In the genomic region with DNA sequence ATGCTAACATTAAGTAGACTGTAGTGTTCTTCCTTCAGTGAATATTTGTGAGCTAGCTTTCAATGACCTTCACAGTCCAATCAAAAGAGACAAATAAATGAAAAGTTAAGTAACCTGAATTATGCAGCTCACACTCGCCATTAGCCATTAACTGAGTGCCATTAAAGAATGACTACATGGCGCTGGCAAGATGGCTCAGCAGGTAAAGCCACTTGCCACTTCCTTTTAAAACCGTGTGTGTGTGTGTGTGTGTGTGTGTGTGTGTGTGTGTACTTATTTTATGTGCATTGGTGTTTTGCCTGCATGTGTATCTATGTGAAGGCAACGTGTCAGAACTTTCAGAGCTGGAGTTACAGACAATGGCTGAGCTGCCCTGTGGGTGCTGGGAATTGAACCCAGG, we compare ENCODE assay signal across 27 mouse cellular contexts. TPM values are rescaled to one million over a fixed set of nuclear protein-coding genes. Genes with fewer than 3 reads are reported as not detected.
DNase-seq lines count a peak whose midpoint lies in the region; ATAC-seq and TF ChIP-seq lines count a peak whose summit lies in the region.
"Had no signal": no experiment of that assay in that cellular context is flagged by ENCODE, and none has a peak within 500 bp of the region (broad histone marks: within the 10 kb centered on the region; RNA-seq: fewer than 3 reads in every experiment).

No protein-coding gene starts in this region.

- no peaks in the 10 kb centered on the region for H3K27me3 ChIP-seq in intestine, postnatal 0 days (replicated peaks; ENCODE audit: control insufficient read depth, insufficient read depth, low read length)
- H3K27me3 ChIP-seq in intestine, embryonic 15.5 days (replicated peaks) = no peaks in the 10 kb centered on the region
- peaks cover 16% of the 10 kb centered on the region for H3K27me3 ChIP-seq in kidney, embryonic 16.5 days (ENCODE audit: insufficient read depth, low read length)
- H3K27me3 ChIP-seq: CH12.LX had no signal

- no peak overlapping the region for H3K4me2 ChIP-seq in intestine, postnatal 0 days (replicated peaks; ENCODE audit: low read depth)
- H3K4me2 ChIP-seq in intestine, embryonic 15.5 days (replicated peaks) = no peak overlapping the region
- no peak overlapping the region for H3K4me2 ChIP-seq in kidney, embryonic 16.5 days (replicated peaks; ENCODE audit: low read depth, low read length)
- H3K4me2 ChIP-seq: embryonic facial prominence, embryonic 13.5 days; forebrain, embryonic 13.5 days; heart, embryonic 11.5 days; hindbrain, embryonic 12.5 days; hindbrain, embryonic 15.5 days had no signal

- 0 out of 2 replicates have a peak, but pooled peaks cover 4% of the 10 kb centered on the region for H3K4me1 ChIP-seq in intestine, postnatal 0 days (replicated peaks; ENCODE audit: control insufficient read depth, insufficient read depth, low read length)
- peaks cover 6% of the 10 kb centered on the region for H3K4me1 ChIP-seq in intestine, embryonic 15.5 days (replicated peaks)
- peaks cover 11% of the 10 kb centered on the region for H3K4me1 ChIP-seq in kidney, embryonic 16.5 days (ENCODE audit: insufficient read depth, low read length)

- H3K4me3 ChIP-seq in intestine, postnatal 0 days (ENCODE audit: low read depth, low read length) = no peak overlapping the region
- H3K4me3 ChIP-seq in intestine, embryonic 15.5 days (replicated peaks) = no peak overlapping the region
- no peak overlapping the region for H3K4me3 ChIP-seq in kidney, embryonic 16.5 days (ENCODE audit: low read length)
- H3K4me3 ChIP-seq: embryonic facial prominence, embryonic 10.5 days; embryonic facial prominence, embryonic 13.5 days; erythroblast, embryonic 14.5 days; forebrain, embryonic 13.5 days; gastrocnemius, adult 2 months; hindbrain, embryonic 12.5 days; hindbrain, embryonic 15.5 days had no signal

- DNase-seq in kidney, adult 8-10 months = peak; percentile 37 to 74
- DNase-seq in kidney, postnatal 14 days = peak; percentile 54
- no peak for DNase-seq in right cerebral cortex, postnatal 25 days
- DNase-seq in embryo, embryonic 9.5 days (ENCODE audit: extremely low spot score) = no peak
- DNase-seq: adrenal gland, postnatal 10 days; adrenal gland, postnatal 36 days; B cell, adult 2 months; cerebellum, adult 18-20 months; cerebellum, adult 9-10 months; cerebellum, postnatal 14 days; forebrain, postnatal 0 days; gastrocnemius, adult 2 months; gastrocnemius, postnatal 14 days; heart, adult 11 months had no signal

- WGBS in intestine, postnatal 0 days = 52% methylated on average over 4 of the region's 4 CpGs
- 76% methylated on average over 4 of the region's 4 CpGs for WGBS in intestine, embryonic 15.5 days
- 70% methylated on average over 4 of the region's 4 CpGs for WGBS in kidney, embryonic 16.5 days

- H3K9me3 ChIP-seq in intestine, postnatal 0 days (ENCODE audit: control insufficient read depth) = no peaks in the 10 kb centered on the region
- H3K9me3 ChIP-seq in intestine, embryonic 15.5 days = no peaks in the 10 kb centered on the region
- no peaks in the 10 kb centered on the region for H3K9me3 ChIP-seq in kidney, embryonic 16.5 days (ENCODE audit: low read length)
- H3K9me3 ChIP-seq: embryonic facial prominence, embryonic 10.5 days; embryonic facial prominence, embryonic 13.5 days; forebrain, embryonic 13.5 days; G1E; hindbrain, embryonic 12.5 days; hindbrain, embryonic 15.5 days had no signal

- no peak for TF ChIP-seq CTCF in intestine, postnatal 0 days (IDR thresholded peaks at IDR 0.05; ENCODE audit: low read depth)

- peak overlapping the region; percentile 73; the same call in 1 of the 2 replicates for H3K27ac ChIP-seq in intestine, postnatal 0 days (ENCODE audit: low read depth, low read length)
- H3K27ac ChIP-seq in intestine, embryonic 15.5 days = no peak overlapping the region
- no peak overlapping the region for H3K27ac ChIP-seq in kidney, embryonic 16.5 days (ENCODE audit: low read length)
- H3K27ac ChIP-seq: embryonic facial prominence, embryonic 10.5 days; embryonic facial prominence, embryonic 13.5 days; forebrain, embryonic 13.5 days; gastrocnemius, adult 2 months; hindbrain, embryonic 12.5 days; hindbrain, embryonic 15.5 days had no signal

- no peak overlapping the region for H3K9ac ChIP-seq in intestine, postnatal 0 days (ENCODE audit: low read depth, low read length)
- H3K9ac ChIP-seq in intestine, embryonic 15.5 days = no peak overlapping the region
- no peak overlapping the region for H3K9ac ChIP-seq in kidney, embryonic 16.5 days (replicated peaks; ENCODE audit: low read length)
- H3K9ac ChIP-seq: embryonic facial prominence, embryonic 13.5 days; forebrain, embryonic 13.5 days; forebrain, postnatal 0 days; hindbrain, embryonic 12.5 days; hindbrain, embryonic 15.5 days had no signal

- no peak for ATAC-seq in intestine, postnatal 0 days
- no peak for ATAC-seq in intestine, embryonic 15.5 days
- no peak for ATAC-seq in kidney, embryonic 16.5 days (ENCODE audit: low FRiP score, low TSS enrichment)
- ATAC-seq: forebrain, embryonic 13.5 days; forebrain, postnatal 0 days; Patski had no signal

- H3K36me3 ChIP-seq in intestine, postnatal 0 days (ENCODE audit: control insufficient read depth, insufficient read depth) = no peaks in the 10 kb centered on the region
- no peaks in the 10 kb centered on the region for H3K36me3 ChIP-seq in intestine, embryonic 15.5 days
- H3K36me3 ChIP-seq in kidney, embryonic 16.5 days (ENCODE audit: insufficient read depth, low read length) = no peaks in the 10 kb centered on the region
- H3K36me3 ChIP-seq: embryonic facial prominence, embryonic 10.5 days; embryonic facial prominence, embryonic 13.5 days; G1E; hindbrain, embryonic 12.5 days; hindbrain, embryonic 15.5 days had no signal

RNA-seq across cellular contexts. Expression of a gene that starts 3.6 kb away (rescaled TPM):
- polyA plus RNA-seq in intestine, postnatal 0 days (2015; fragmentation: Nextera tagmentation; extraction: Ambion mirVana) = 25.3 and 29.1 TPM in 2 replicates
- polyA plus RNA-seq in intestine, embryonic 15.5 days (2015; fragmentation: Nextera tagmentation; extraction: Ambion mirVana) = 24.8 and 30.0 TPM in 2 replicates
- polyA plus RNA-seq in kidney, embryonic 16.5 days (2015; fragmentation: Nextera tagmentation; extraction: Ambion mirVana) = 20.1 and 20.5 TPM in 2 replicates

RNA-seq across cellular contexts. Expression of a gene that starts 28.9 kb away (rescaled TPM):
- 278 and 296 TPM in 2 replicates for polyA plus RNA-seq in intestine, postnatal 0 days (2015; fragmentation: Nextera tagmentation; extraction: Ambion mirVana)
- 295 and 300 TPM in 2 replicates for polyA plus RNA-seq in intestine, embryonic 15.5 days (2015; fragmentation: Nextera tagmentation; extraction: Ambion mirVana)
- polyA plus RNA-seq in kidney, embryonic 16.5 days (2015; fragmentation: Nextera tagmentation; extraction: Ambion mirVana) = 258 and 264 TPM in 2 replicates

Comparison
In these comparisons a context has a peak if more than half of its experiments do, and no peak if none do; other contexts are left out.
1. DNase-seq: peak in kidney, adult 8-10 months (2 of 2) and kidney, postnatal 14 days (single experiment); none in right cerebral cortex, postnatal 25 days (single experiment) and embryo, embryonic 9.5 days (single experiment).